Comparison of ENCODE assay signal across 8 mouse cellular contexts in the genomic region with DNA sequence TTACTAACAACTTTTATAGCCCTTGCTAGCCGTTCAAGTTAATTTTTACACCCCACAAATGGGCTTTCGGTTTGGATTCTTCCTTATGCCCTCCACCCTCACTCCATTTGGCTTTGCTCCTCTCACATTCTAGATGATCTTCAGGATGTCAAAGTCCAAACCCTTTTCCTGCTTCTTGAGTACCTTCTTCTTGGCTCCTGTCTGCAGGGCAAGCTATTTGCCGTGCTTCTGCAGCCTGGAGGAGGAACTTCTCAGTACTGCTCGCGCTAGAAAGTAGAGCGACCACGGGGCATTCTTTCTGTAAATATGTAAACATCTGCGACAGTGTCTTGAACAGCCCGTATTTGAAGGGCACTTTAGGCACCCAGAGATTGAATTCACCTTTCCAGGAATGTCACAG. TPM values are rescaled to one million over a fixed set of nuclear protein-coding genes. Genes with fewer than 3 reads are reported as not detected.
A peak's percentile ranks its signal among the peaks of the same experiment; 100 is the strongest.
DNase-seq lines count a peak whose midpoint lies in the region; ATAC-seq and TF ChIP-seq lines count a peak whose summit lies in the region.

No protein-coding gene starts in this region.

- TF ChIP-seq POLR2A in bone marrow macrophage, adult 2 months (IDR thresholded peaks at IDR 0.05; ENCODE audit: borderline replicate concordance, low read depth, low read length): no peak
- no peak for TF ChIP-seq POLR2A in limb, embryonic 14.5 days (IDR thresholded peaks at IDR 0.05; ENCODE audit: borderline replicate concordance, extremely low read depth, insufficient read depth, insufficient read length)

- intact Hi-C loops in gastrocnemius, adult 2 months (cut with DNase I): no loop called here
- intact Hi-C loops in left cerebral cortex, postnatal 25 days (cut with DNase I): loop anchor here (5.0 to 10.0 kb wide), 3 partner anchors 81 to 257 kb away; partner anchors contain the start of gene Plg
- intact Hi-C loops in gastrocnemius, postnatal 14 days (cut with DNase I; ENCODE audit: low total_unique reads): no loop called here

- H3K27ac ChIP-seq in gastrocnemius, adult 2 months: peak overlapping the region; percentile 87; the same call in 1 of the 2 replicates
- no peak overlapping the region for H3K27ac ChIP-seq in bone marrow macrophage, adult 2 months (ENCODE audit: insufficient read depth, low read depth, low read length)
- no peak overlapping the region for H3K27ac ChIP-seq in hindbrain, embryonic 12.5 days
- peak overlapping the region; percentile 95 for H3K27ac ChIP-seq in limb, embryonic 14.5 days (replicated peaks; ENCODE audit: low read depth, low read length)
- peak overlapping the region; percentile 90; the same call in 1 of the 2 replicates for H3K27ac ChIP-seq in neural tube, embryonic 15.5 days (replicated peaks)

- H3K9ac ChIP-seq in hindbrain, embryonic 12.5 days: peak overlapping the region; percentile 75
- peak overlapping the region; percentile 70 for H3K9ac ChIP-seq in limb, embryonic 14.5 days (ENCODE audit: low read depth, low read length, severe bottlenecking)
- H3K9ac ChIP-seq in neural tube, embryonic 15.5 days (replicated peaks): peak overlapping the region; percentile 67

- peak overlapping the region; percentile 89 for H3K4me2 ChIP-seq in hindbrain, embryonic 12.5 days (replicated peaks)
- H3K4me2 ChIP-seq in limb, embryonic 14.5 days (replicated peaks; ENCODE audit: low read depth, low read length, severe bottlenecking): peak overlapping the region; percentile 86
- H3K4me2 ChIP-seq in neural tube, embryonic 15.5 days: peak overlapping the region; percentile 95

- H3K4me1 ChIP-seq in bone marrow macrophage, adult 2 months (ENCODE audit: control insufficient read depth, insufficient read depth, low read length): peaks cover 10% of the 10 kb centered on the region
- peaks cover 25% of the 10 kb centered on the region for H3K4me1 ChIP-seq in hindbrain, embryonic 12.5 days
- H3K4me1 ChIP-seq in limb, embryonic 14.5 days (ENCODE audit: control insufficient read depth, insufficient read depth, low read length): peaks cover 12% of the 10 kb centered on the region
- peaks cover 28% of the 10 kb centered on the region for H3K4me1 ChIP-seq in neural tube, embryonic 15.5 days

- no peaks in the 10 kb centered on the region for H3K9me3 ChIP-seq in hindbrain, embryonic 12.5 days (replicated peaks)
- no peaks in the 10 kb centered on the region for H3K9me3 ChIP-seq in limb, embryonic 14.5 days (ENCODE audit: control insufficient read depth, low read length)
- no peaks in the 10 kb centered on the region for H3K9me3 ChIP-seq in neural tube, embryonic 15.5 days (replicated peaks)

- DNase-seq in gastrocnemius, adult 2 months: no peak
- no peak for DNase-seq in gastrocnemius, postnatal 25 days
- no peak for DNase-seq in limb, embryonic 14.5 days (ENCODE audit: low spot score)
- DNase-seq in left cerebral cortex, postnatal 25 days (ENCODE audit: low spot score in 2 of 2): no peak
- DNase-seq in gastrocnemius, postnatal 14 days: no peak

- H3K4me3 ChIP-seq in gastrocnemius, adult 2 months: peak overlapping the region; percentile 75
- peak overlapping the region; percentile 71 for H3K4me3 ChIP-seq in bone marrow macrophage, adult 2 months (ENCODE audit: insufficient read depth, low read length)
- H3K4me3 ChIP-seq in hindbrain, embryonic 12.5 days: peak overlapping the region; percentile 64
- H3K4me3 ChIP-seq in limb, embryonic 14.5 days (replicated peaks; ENCODE audit: low read length): peak overlapping the region; percentile 62
- peak overlapping the region; percentile 66 for H3K4me3 ChIP-seq in neural tube, embryonic 15.5 days (replicated peaks)

- 10% methylated on average over 9 of the region's 9 CpGs for WGBS in hindbrain, embryonic 12.5 days
- 5% methylated on average over 9 of the region's 9 CpGs for WGBS in limb, embryonic 14.5 days
- WGBS in neural tube, embryonic 15.5 days: 1% methylated on average over 9 of the region's 9 CpGs

- ATAC-seq in hindbrain, embryonic 12.5 days (ENCODE audit: low FRiP score): no peak
- no peak for ATAC-seq in limb, embryonic 14.5 days (ENCODE audit: low FRiP score, low read depth)
- no peak for ATAC-seq in neural tube, embryonic 15.5 days (ENCODE audit: low FRiP score)

- no peak for TF ChIP-seq CTCF in gastrocnemius, adult 2 months (IDR thresholded peaks at IDR 0.05)
- no peak for TF ChIP-seq CTCF in bone marrow macrophage, adult 2 months (IDR thresholded peaks at IDR 0.05; ENCODE audit: low read depth, low read length)

- H3K36me3 ChIP-seq in hindbrain, embryonic 12.5 days: no peaks in the 10 kb centered on the region
- no peaks in the 10 kb centered on the region for H3K36me3 ChIP-seq in limb, embryonic 14.5 days (ENCODE audit: control insufficient read depth, insufficient read depth, low read length)
- no peaks in the 10 kb centered on the region for H3K36me3 ChIP-seq in neural tube, embryonic 15.5 days

- no peaks in the 10 kb centered on the region for H3K27me3 ChIP-seq in hindbrain, embryonic 12.5 days
- H3K27me3 ChIP-seq in limb, embryonic 14.5 days (ENCODE audit: control insufficient read depth, insufficient read depth, low read length): no peaks in the 10 kb centered on the region
- no peaks in the 10 kb centered on the region for H3K27me3 ChIP-seq in neural tube, embryonic 15.5 days (replicated peaks)

RNA-seq across cellular contexts. Expression of gene Agpat4, which starts 0.4 kb away (rescaled TPM):
- 1 to 10 TPM; 2.0 to 3.0 TPM for total RNA-seq in gastrocnemius, adult 2 months (2021)
- 1 to 10 TPM; 2.3 to 2.7 TPM for total RNA-seq in gastrocnemius, postnatal 25 days (2021)
- 13.9 and 18.8 TPM in 2 replicates for polyA plus RNA-seq in bone marrow macrophage, adult 2 months (2012; ENCODE audit: insufficient read depth, insufficient read length, missing spikeins)
- 45.0 and 45.1 TPM in 2 replicates for polyA plus RNA-seq in hindbrain, embryonic 12.5 days (2016; fragmentation: Nextera tagmentation; extraction: Ambion mirVana)
- polyA plus RNA-seq in limb, embryonic 14.5 days (2012; rRNA removed): 23.7 and 26.7 TPM in 2 replicates
- polyA plus RNA-seq in limb, embryonic 14.5 days (2014; fragmentation: Nextera tagmentation; extraction: Ambion mirVana): 22.1 and 24.7 TPM in 2 replicates
- polyA plus RNA-seq in neural tube, embryonic 15.5 days (2015; fragmentation: Nextera tagmentation; extraction: Ambion mirVana): 55.5 and 55.8 TPM in 2 replicates
- 10 to 100 TPM; 60.5 to 65.6 TPM for total RNA-seq in left cerebral cortex, postnatal 25 days (2021)
- total RNA-seq in gastrocnemius, postnatal 14 days (2021): 1 to 10 TPM; 4.5 to 4.8 TPM

Comparison
In these comparisons a context has a peak if more than half of its experiments do, and no peak if none do; other contexts are left out.
1. H3K27ac ChIP-seq: peak in gastrocnemius, adult 2 months (single experiment), limb, embryonic 14.5 days (single experiment) and neural tube, embryonic 15.5 days (single experiment); none in bone marrow macrophage, adult 2 months (single experiment) and hindbrain, embryonic 12.5 days (single experiment).
2. RNA of gene Agpat4, which starts 0.4 kb away (total RNA-seq): 60.5 to 65.6 TPM in left cerebral cortex, postnatal 25 days; 4.5 to 4.8 TPM in gastrocnemius, postnatal 14 days, 2.0 to 3.0 TPM in gastrocnemius, adult 2 months and 2.3 to 2.7 TPM in gastrocnemius, postnatal 25 days; every median in the first group is over 10 times any median in the second.
3. Peak in every context shown above with its lines, with median percentiles within 50 percentile points of each other: H3K4me3 ChIP-seq, H3K4me2 ChIP-seq and H3K9ac ChIP-seq.